Mouse (Mus musculus): Measurements from ENCODE around the gene Pgam2.
"Not testable (repeated sequence)": the region's sequence is repeated elsewhere in the genome, so short reads cannot be mapped to it uniquely, and the experiment has no call there.

Gene Pgam2

DNA sequence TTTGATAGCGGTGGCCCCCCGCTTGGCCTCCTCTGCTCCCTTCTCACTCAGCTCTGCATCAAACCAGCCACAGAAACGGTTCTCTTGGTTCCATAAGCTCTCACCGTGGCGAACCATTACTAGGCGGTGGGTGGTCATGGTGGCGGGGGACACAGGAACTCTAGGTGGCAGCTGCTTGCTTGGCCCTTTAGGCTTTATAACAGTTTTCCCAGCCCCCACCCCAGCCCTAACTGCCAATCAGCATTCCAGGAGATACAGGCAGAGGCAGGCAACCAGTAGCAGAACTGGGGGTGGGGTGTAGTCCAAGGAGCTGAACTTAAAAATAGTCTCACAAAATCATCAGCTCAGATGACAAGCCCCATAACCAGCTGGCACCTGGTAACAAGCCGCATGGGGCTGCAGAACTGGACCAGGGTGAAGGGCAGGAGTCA is at the start of gene Pgam2:
TSS of gene Pgam2 (minus strand) at position 183 of the 431 bp plus-strand sequence.
- no peak for DNase-seq (ENCODE audit: low spot score in 2 of 2)

DNA sequence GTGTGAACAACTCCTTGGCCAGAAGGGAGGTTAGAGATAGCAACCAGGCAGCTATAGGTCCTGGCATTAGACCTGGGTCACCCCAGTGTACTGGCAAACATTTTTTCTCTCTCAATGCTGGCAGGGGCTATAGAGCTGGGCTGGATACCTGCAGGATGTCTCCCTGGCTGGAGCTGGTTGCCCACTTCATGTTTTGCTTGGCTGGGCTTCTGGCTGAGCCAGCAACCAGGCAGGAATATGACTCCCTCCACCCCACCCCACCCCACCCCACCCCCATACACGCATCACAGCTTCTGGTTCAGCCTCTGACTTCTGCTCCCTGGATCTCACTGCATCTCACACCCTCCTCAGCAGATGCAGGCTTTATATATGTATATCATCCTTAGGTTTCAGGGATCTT is 48.8 kb upstream of the Pgam2 start:
- DNase-seq (ENCODE audit: low spot score in 2 of 2) = no peak

DNA sequence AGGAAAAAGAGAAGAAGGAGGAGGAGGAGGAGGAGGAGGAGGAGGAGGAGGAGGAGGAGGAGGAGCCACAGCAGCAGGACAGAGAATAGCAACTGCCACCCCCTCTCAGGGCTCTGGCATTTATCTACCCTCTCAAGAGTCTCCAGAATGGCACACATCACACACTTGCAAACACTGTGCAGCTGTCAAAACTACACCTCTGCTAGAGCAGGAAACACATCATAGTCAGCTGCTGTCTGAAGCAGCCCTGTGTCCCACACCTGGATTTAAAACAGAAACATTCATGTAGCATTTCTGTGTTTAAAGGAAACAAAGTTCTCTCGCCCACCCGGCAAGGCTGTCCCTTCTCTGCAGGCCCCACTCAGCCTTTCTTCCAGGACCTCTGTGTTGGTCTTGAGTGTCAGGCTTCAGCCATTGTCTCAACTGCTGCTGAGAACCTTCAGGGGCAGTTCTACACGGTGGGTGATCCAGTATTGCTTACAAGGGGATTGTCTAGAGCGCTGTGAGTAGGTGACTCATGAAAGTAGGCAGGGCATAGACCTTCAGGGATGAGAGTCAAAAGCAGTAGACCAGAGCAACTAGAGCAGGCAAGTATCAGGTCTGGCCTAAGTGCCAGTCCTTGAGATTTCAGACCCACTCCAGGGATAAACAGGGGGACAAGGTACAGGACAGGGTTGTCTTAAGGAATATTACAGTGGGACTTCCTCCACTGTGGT is 47.6 kb upstream of the Pgam2 start:
- DNase-seq (ENCODE audit: low spot score in 2 of 2) = no peak

DNA sequence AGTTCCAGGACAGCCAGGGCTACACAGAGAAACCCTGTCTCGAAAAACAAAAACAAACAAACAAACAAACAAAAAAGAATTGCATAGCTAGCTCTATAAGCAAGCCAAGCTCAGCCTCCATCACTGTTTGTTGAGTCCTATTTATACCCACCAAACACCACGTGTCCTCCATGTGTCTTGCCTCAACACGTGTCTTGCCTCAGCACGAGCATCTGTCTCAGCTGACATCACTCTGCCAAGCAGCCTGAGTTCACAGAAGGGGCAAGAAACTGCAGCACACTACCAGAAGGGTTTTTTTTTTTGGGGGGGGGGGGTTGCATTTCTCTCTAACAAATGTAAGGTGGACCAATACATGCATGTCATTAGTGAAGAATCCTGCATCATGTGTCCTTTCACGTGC is 46.9 kb upstream of the Pgam2 start:
- DNase-seq (ENCODE audit: low spot score in 2 of 2) = no peak

DNA sequence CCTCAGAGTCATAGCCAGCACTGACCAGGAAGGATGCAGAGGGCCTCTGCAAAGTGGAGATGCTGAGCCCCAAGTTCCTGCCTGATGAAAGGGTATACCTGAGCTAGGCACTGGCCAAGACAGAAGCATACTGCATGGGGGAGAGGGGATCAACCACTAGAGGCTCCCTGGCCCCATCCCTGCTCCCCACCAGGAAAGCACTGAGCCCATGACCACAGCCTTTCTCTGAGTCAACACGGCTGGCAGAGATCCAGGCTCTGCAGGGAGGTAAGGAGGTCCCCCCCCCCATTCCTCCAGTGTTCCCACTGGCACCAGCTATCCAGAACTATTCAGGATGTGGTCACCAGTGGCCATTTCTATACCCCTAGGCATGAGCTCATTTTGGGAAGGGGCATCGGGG is 45.8 kb upstream of the Pgam2 start:
- no peak for DNase-seq (ENCODE audit: low spot score in 2 of 2)

DNA sequence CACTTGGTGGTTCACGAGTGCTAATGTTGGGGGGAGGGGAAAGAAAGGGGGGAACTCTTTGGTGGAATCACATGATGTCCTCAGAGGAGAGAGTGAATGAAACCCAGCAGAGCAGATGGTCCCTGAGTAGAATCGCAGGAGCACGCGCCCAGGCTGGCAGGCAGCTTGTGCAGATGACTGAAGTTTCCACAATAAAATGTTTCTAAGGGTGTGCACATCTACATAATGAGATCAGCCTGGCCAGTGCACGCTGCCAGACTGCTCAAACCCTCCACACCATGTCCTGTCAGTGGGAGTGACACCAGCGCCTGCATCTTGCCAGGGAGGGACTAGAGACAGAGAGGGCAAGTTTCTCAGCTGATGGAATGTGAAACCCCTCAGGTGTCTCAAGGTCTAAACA is 45.2 kb upstream of the Pgam2 start:
- DNase-seq (ENCODE audit: low spot score in 2 of 2) = no peak

DNA sequence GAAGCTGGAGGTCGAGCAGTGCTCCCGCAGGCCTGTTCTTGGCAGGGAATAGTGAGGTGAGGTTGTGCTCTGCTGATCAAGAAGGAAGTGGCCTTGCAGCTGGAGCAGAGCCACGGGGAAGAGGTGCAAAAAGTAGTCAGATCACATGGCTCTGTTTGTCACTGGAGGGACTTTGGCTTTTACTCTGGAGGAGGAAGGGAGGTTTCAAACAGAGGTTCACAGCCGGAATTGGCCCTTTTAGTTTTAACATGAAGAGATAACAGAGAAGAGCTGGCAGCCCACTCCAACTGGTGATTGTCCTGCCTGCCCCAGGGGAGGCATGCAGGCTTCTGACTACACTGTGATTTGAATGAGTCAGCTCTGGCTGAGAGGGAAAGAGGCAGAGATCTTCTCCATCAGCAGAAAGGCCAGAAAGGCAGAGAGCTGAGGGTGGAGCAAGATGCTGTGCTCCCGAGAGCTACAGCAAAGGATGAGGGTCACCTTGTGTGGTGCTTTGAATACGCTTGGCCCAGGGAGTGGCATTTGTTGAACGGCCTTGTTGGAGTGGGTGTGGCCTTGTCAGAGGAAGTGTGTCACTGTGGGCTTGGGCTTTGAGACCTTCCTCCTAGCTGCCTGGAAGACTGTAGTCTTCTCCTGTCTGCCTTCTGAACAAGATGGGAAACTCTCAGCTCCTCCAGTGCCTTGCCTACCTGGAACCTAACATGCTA is 43.3 kb upstream of the Pgam2 start:
- no peak for DNase-seq (ENCODE audit: low spot score in 2 of 2)

DNA sequence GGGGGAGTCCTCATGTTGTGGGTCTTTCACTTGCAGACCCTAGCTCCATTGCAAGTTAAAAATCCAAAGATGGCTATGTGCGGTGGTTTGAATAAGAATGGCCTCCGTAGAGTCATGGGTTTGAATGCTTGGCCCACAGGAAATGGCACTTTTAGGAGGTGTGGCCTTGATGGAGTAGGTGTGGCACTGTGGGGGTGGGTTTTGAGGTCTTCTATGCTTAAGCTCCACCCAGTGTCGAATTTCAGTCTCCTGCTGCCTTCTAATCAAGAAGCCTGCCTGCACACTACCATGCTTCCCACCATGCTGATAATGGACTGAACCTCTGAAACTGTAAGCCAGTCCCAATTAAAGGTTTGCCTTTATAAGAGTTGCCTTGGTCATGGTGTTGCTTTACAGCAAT is 39.6 kb upstream of the Pgam2 start:
- DNase-seq (ENCODE audit: low spot score in 2 of 2) = no peak

DNA sequence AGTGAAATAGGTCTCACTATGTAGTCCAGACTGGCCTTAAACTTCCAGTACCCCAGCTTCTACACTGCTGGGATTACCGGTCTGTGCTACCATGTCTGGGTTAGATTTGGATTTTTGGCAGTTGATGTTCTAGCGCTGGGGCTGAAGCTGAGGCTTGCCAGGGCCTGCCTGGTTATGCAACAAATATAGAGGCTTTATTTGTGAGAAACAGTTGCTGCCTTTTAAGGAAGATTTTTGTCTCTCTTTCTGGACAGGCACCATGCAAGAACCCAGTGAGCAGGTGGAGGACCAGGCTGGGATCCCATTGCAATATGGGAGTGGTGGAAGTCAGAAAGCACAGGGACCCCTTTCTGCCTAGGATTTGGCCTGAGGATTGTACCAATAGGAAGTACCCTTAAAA is 38.2 kb upstream of the Pgam2 start:
- DNase-seq (ENCODE audit: low spot score in 2 of 2) = no peak

DNA sequence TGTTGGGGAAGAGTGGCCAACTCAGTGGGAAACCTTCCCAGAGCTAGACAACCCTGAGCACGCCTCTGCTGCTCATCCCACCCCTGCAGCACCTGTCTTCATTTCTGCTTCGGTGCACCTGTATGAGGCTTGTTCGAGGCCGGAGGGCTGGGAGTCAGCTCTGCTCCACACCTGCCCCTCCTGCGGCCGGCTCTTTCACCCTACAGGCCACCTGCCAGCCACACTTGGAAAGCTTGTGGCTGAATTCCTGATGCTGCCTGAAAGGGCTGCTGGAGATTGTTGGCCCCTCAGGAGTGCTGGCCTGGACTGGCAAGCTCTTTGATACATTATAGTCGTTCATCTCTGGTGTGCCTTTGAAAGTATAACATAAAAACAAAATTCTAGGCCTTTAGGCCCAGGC is 36.8 kb upstream of the Pgam2 start:
- DNase-seq (ENCODE audit: low spot score in 2 of 2) = no peak

DNA sequence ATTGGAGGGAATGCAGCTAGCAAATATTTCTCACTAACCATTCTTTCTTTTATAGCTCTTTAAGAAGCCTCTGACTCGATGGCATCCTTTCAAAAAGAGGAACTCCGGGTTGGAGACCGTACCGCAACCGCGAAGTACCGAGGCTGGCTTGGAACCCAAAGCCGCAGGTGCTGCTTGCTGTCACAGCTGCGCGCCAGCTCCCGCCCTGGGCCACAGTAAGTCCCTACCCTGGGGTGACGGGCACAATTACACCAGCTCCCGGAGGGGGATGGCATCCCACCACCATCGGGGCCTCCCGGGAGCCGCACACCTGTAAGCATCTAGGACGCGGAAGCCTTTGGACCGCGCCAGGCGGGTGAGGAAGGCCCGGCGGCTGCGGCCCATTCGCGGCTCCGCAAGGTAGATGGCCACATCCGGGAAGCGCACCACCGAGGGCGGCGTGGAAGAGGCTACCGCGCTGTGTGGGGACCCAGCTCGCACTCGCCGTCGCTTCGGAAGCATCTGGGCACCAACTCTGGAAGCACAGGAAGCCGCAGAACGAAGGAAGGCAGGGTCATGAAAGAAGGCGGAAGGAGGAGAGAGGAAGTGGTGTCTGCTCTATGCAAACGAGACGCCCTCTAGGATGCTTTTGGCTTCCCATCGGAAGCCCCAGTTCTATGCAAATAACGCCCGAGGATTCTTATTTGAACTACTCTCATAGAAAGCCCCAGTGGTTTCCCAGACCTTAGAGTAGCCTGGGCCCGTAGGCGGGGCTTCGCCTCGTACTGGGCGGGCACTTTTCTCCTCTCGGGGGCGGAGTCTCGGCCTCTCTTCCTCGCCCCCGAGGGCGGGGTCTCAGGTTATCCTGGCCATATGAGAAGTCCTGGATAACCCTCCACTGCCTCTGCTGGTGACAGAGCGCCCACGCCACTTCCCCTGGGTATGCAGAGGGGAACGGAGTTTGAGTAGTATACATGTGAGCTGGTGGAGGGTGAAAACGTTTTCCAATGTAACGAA is 34.0 kb upstream of the Pgam2 start, which contains the start of gene Polm:
TSS of gene Polm (minus strand) at position 766 of the 996 bp plus-strand sequence.
- DNase-seq (ENCODE audit: low spot score in 2 of 2) = peak; percentile 79 to 92

DNA sequence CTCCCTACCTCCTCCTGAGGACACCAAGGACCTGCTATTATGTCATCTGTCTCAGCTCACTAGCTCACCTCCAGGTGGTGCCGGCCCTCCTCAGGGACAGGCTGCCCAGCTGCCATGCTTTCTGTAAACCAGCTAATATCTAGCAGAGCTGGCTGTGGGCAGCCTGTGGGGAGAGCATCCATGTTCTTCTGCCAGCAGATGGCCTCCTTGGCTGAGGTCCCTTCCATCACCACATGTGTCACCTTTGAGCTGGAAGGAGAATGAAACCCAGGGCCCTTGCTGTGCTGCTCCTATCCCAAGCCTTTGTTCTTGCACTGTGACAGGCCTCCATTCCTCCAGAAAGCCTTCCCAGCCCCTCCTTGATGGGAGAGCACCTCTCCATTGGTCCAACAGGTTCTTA is 32.6 kb upstream of the Pgam2 start:
- DNase-seq (ENCODE audit: low spot score in 2 of 2) = peak in 1 of 2 experiments; percentile 42

DNA sequence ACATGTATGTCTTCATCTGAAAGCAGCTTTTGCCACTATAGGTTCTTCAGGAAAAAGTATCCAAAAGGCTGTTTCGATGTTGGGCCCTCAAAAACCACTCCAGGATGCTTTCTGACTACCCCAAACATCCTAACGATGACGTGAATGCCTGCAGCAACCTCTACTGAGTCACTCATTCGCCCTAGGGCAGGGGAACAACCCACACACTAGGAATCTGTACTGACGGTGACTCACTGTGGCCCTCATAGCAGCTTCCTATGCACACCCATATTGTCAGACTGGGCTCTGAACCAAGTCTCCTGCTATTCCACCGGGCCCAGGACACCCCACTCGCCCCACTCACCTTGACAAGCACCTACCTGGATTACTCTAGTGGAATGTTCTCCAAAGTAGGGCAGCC is 31.5 kb upstream of the Pgam2 start:
- DNase-seq (ENCODE audit: low spot score in 2 of 2) = no peak

DNA sequence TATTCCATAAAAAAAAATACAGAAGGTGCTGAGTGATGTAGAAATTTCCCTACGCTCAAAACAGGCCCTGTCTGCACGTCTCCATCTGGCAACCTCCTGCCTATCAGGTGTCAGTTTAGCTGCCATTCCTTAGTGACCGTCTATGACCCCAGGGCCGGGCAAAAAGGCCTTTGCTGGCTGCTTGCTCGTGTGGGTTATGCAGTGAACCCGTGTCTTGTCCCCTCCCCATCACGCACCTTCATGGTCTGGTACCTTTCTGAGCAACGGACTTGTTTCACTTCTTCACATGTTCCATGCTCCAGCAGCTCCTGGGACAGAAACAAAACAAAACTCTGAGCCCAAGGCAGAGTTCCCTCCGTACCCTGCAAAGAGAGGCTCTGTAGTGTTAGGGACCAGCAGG is 31.0 kb upstream of the Pgam2 start:
- no peak for DNase-seq (ENCODE audit: low spot score in 2 of 2)

DNA sequence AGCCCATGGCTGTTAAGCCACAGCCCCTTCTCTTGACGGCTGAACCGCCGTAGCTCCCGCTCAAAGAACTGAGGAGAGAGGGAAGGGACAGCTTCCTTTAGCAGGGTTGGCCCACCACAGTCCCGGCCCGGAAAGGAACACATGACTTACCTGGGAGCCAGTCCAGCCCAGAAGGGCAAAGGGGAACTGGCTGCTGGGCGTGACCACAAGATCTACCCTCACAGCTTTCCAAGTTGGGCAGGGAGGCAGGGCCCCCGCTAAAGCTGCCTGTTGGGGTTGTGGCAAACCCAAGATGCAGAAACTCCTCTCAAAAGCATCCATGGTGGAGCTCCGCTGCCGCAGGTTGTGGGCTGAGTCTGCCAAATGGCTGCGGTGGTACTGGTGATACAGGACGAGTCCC is 25.8 kb upstream of the Pgam2 start:
- no peak for DNase-seq (ENCODE audit: low spot score in 2 of 2)

DNA sequence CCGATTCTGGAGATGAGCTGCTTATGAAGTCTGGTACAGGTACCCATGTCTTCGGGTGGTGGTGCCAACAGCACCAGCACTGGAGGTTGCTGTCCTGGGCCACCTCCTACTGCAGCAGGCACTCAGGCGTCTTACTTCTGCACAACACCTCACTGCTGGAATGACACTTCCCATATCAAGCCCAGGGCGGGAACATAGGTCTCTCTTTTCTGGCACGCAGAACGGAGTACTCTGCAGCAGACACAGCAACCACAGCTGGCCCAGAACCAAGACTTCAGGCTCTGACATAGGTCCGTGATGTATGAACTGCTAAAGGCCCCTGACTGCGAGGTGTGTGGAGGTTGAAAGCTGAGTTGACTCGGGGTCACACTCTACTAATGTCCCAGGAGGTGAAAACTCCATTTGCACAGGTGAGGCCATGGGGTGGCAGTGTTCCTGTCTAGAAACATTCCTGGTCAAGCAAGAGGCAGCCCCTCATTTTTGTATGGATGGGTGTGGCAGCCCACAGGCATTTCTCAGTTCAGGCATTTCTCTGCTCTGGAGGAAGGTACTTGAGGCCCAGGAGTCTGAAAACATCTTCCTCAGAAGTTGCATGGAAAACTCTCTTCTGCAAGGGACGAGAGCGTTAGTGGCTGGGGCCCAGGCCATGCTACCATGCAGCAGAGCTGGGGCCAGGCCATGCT is 25.1 kb upstream of the Pgam2 start:
- no peak for DNase-seq (ENCODE audit: low spot score in 2 of 2)

DNA sequence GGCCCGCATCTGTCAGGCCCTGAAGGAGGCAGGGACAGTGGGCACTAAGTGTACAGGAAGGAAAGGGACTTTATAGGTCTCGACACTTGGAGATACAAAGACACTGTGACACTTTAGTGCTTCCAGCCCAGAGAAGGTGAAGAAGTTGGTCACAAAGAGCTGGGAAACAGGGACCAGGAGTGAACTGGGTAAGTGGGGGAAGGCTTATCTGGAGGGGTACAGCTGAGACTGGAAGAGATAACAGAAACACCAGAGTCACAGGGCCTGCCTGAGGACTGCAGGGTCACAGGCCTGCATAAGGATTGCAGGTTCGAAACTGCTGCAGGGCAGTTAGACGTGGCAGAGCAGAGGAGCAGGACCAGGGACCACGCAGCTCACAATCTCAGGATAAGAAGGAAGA is 24.4 kb upstream of the Pgam2 start:
- DNase-seq (ENCODE audit: low spot score in 2 of 2) = no peak

DNA sequence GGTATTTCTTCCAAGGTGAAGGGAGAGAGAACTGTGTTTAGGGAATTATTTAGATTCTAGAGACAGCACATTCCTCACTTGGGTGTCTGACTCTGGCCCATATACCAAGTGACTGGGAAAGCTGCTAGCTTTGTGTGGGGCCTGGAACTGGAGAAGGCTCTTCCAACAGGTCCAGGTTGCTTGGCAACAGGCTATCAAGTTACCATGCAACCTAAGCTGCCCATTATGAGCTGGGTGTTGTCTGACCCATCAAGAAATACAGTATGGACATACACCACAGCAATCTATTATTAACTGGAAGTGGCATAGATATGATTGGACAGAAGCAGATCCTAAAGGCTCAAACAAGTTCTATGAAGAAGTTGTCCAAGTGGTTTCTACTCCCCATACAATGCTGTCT is 21.9 kb upstream of the Pgam2 start:
- no peak for DNase-seq (ENCODE audit: low spot score in 2 of 2)

DNA sequence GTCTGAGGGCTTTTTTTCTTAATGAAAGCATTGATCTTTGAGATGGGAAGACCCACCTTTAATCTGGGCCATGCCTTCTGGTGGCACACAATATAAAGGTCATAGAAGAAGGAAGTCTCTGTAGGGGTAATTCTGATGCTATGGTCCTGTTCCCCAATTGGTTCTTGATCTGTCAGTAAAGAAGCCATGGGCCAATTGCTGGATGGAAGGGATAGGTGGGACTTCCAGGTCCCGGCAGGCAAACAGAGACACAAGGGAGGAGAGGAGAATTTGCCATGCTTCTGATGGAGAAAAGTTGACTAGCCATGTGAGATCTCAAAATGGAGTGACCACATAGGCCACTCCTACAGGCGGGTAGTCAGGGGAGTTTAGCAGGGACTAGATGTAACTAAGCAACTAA is 15.7 kb upstream of the Pgam2 start:
- no peak for DNase-seq (ENCODE audit: low spot score in 2 of 2)

DNA sequence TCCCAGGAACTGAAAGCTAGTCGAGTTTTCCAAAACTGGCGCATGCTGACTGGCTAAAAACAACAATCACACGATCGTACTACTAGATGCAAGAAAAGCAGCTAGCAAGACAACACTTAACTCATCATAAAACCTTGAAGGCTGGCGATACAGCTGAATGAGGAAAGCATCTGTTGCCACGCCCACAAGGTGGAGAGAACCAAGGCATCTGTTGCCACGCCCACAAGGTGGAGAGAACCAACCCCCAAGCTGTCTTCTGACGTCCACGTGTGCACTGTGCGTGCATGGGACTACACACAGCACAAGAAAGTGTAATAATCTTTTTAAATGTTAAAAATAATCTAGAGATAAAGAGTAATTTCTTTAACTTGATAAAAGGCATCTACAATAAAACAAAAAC is 9.8 kb upstream of the Pgam2 start:
- DNase-seq (ENCODE audit: low spot score in 2 of 2) = no peak

DNA sequence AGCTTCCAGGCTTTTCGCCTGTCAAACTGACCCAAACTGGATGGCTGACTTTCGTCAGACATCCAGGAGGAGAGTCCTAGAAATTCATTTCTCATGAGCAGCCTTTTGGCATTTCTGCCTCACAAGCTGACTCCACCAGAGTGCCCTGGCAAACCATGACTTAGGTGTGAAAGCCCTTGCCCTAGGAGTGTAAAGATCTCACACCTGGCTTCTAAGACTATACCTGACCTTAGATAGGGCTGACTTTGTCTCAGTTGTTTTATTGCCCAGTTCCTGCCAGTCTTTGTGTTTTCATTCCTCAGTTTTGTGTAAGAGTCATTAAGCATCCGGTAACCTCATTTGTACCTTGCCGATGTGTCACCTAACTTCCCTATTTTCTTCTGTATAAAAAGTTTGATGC is 6.0 kb upstream of the Pgam2 start:
- not testable (repeated sequence) for DNase-seq (ENCODE audit: low spot score in 2 of 2)

DNA sequence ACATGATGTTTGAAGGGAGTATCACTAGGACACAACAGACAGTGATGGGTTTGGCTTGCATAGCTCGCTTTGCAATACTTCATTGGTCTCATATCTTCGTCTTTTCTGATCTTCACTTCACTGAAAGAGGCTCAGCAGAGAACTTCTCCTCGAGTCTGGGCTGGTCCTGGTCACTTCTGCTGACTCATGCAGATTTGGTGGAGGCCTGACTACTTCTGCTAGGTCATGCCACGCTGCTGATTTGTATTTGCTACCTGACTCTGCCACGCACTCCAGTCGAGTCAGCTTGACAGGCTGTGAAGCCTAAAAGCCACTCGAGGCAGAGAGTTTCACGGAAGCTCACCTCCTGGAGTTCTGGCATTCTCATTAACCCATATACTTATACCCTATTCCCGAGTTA is 4.4 kb upstream of the Pgam2 start:
- DNase-seq (ENCODE audit: low spot score in 2 of 2) = no peak
